Mouse (Mus musculus) gonadal fat pad, adult 2 months (tissue): Measurements from ENCODE around the gene Cracr2b. TPM values are rescaled to one million over a fixed set of nuclear protein-coding genes. Genes with fewer than 3 reads are reported as not detected.
"Not testable (repeated sequence)": the region's sequence is repeated elsewhere in the genome, so short reads cannot be mapped to it uniquely, and the experiment has no call there.

Source experiments
- DNase-seq: peaks from one replicate; pipeline ENCODE4 v3.0.0-alpha.2; 2012; ENCODE audit warnings: low read depth
- polyA plus RNA-seq: library from polyadenylated mRNA; depleted of rRNA; stranded (reverse); fragments of >200 nt; gene quantifications from 2 replicates; pipeline ENCODE4 v1.2.3, GENCODE M21; 2012

The Cracr2b gene
- polyA plus RNA-seq, 1 experiment: 42.8 TPM

GRCm38 (mm10) chr7:141433517-141434400 lies 27.1 kb upstream of the Cracr2b start:
- DNase-seq: no peak

GRCm38 (mm10) chr7:141434464-141434863 lies 26.4 kb upstream of the Cracr2b start:
- DNase-seq: no peak

GRCm38 (mm10) chr7:141435129-141435855 lies 25.6 kb upstream of the Cracr2b start:
- no peak for DNase-seq

DNA sequence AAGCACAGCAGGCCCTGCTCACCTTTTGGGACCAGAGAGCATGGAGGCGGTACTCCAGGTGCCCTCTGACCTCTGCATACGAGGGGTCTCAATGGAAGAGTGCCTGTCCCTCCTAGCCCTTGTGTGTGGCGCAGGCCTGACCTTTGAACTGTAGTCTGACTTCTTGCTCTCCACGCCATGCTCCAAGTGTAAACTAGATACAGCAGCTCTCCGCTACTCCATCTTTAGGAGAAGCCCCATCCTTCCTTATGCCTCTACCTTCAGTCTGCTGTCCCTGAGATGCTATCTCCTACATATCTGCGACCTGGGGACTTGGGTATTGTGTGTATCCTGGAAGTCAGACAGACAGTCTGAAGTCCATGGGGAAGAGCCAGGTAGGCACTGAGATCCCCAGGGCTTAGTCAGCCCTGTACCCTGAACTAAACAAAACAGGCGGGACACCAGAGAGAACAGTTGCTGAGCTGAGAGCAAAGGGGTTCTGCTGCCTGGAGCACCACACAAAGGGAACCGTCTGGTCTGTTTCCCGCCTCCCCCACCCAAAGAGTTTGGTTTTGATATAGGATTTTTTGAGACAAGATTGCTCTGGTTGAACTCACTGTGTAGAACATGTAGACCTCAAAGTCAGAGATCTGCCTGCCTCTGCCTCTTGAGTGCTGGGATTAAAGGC lies 24.9 kb upstream of the Cracr2b start:
- no peak for DNase-seq

DNA sequence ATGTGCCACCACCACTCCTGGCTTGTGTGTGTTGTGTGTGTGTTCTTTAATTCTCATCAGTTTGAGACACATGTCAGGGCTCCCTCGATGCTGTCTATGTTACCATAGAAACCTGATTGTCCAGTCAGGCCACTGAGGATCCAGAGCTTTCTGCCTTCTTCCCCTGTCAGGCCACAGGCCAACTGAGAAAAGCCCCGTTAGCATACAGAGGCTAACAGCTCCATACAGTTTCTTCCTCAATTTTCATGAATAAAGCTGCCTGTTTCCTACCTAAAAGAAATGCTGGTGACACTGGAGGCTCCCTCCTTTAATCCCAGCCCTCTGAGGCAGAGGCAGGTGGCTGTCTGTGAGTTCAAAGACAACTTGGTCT lies 24.4 kb upstream of the Cracr2b start:
- no peak for DNase-seq

GRCm38 (mm10) chr7:141437178-141438120 lies 23.4 kb upstream of the Cracr2b start, which contains the start of gene Slc25a22:
Slc25a22 (minus strand) TSS chr7:141437892.
- DNase-seq: no peak

- no peak for DNase-seq
Observed at GRCm38 (mm10) chr7:141438201-141438968, 22.5 kb upstream of the Cracr2b start.

- DNase-seq: no peak
Observed at GRCm38 (mm10) chr7:141439140-141439679, 21.7 kb upstream of the Cracr2b start.

GRCm38 (mm10) chr7:141439811-141440210 lies 21.1 kb upstream of the Cracr2b start:
- no peak for DNase-seq

DNA sequence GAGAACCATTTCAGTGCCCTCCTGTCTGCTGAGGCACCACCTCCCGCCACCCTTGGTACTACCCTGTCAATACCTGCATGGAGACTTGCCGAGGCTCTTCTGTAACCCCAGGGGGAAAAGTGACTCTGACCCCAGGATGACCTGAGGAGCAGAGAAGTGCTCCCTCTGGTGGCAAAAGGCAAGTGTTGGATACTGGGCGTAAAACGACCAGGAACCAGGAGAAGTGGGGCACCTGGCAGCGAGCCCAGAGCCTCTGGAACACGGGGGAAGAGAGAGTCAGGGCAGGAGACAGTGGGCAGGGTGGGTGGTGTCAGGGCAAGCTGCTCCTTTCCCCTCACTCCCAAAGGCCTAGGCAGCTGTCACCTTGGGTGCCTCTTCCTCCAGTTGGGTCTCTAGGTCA lies 20.3 kb upstream of the Cracr2b start:
- no peak for DNase-seq

DNA sequence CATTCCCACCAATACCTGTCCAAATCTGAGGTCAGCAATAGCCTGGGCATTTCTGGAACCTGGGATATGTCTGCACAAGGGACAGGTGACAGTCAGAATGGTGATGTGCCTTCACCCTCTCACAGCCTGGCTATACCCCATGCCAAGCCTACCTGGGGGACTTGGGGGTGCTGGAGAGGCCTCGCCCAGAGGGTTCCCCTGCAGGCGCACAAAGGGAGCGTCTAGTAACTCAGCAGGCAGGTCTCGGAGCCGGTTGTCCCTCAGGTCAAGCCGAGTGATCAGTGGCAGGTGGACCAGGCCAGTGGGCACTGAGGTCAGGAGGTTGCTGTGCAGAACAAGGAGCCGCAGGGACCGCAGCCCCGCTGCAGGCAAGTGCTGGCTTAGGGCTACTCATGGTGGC lies 19.4 kb upstream of the Cracr2b start:
- DNase-seq: no peak

DNA sequence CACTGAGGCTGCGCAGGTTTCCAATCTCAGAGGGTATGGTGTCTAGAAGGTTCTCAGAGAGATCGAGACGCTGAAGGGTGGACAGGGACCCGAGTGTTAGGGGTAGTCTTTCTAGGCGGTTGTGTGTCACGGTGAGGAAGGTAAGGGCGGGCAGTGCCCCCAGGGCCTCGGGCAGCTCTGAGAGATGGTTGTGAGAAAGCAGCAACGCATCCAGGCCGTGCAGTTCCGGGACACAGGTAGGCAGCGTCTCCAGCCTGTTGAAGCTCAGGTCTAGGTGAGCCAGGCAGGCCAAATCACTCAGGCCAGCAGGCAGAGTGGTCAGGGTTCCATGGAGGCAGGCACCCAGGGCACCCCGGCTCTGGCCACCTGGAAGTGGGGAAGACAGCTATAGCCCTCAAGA lies 18.7 kb upstream of the Cracr2b start:
- DNase-seq: no peak

GRCm38 (mm10) chr7:141443081-141443821 lies 17.6 kb upstream of the Cracr2b start:
- no peak for DNase-seq

DNA sequence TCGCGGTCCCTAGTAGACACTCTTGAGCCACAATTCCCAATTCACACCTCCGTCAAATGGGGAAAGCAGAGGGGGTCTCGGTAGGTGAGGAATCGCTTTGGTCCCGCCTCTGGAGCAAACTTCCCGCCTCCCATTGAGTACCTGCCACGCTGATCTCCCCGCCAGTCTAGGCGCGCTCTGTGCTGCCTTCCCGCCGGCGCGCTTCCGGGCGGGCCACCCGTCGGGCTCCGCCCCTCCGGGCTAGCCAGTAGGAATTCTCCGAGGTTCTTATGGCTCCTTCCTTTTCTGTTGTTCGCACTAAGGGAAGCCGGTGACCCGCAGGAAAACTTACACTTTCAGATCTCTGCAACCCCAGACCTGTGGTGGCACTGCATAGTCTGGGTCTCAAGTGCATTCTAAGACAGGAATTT lies 17.1 kb upstream of the Cracr2b start, which contains the start of gene Pidd1:
Pidd1 (minus strand) TSS at position 198 of the 410 bp plus-strand sequence.
- no peak for DNase-seq

- not testable (repeated sequence) for DNase-seq
Observed at GRCm38 (mm10) chr7:141446374-141446773, 14.5 kb upstream of the Cracr2b start.

- DNase-seq: no peak
Observed at GRCm38 (mm10) chr7:141447110-141447991, 13.5 kb upstream of the Cracr2b start, which contains the start of gene Rplp2. Rplp2 (plus strand) TSS chr7:141447370.

- DNase-seq: no peak
Observed at GRCm38 (mm10) chr7:141451928-141452327, 9.0 kb upstream of the Cracr2b start.

DNA sequence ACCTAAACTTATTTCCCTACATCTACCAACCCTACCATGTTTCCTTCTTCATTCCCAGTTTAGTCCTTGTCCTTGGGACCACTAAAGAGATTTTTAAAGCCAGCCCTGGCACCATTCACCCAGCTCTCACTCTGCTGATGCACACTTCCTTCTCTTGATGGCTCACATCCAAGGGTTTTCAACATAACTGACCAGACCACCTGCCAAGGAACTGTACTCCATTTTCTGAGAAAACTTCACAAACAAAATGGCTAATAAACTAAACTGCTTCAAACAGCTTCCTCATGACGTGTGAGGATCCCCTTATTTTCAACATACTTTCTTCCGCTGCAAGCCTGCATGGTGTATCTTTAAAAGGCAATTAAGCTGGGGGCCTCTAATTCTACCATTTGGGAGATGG lies 7.3 kb upstream of the Cracr2b start:
- DNase-seq: no peak
